20 mouse cellular contexts compared by ENCODE assay signal in genomic region chr4:94620077-94620476, GRCm38 (mm10). TPM values are rescaled to one million over a fixed set of nuclear protein-coding genes. Genes with fewer than 3 reads are reported as not detected.
"Had no signal": no experiment of that assay in that cellular context is flagged by ENCODE, and none has a peak within 500 bp of the region (broad histone marks: within the 10 kb centered on the region; RNA-seq: fewer than 3 reads in every experiment).

No protein-coding gene starts in this region.

- H3K27ac ChIP-seq: kidney, postnatal 0 days; left cerebral cortex, adult 2 months; liver, embryonic 13.5 days; macrophage; midbrain, embryonic 12.5 days; midbrain, embryonic 15.5 days; neural tube, embryonic 13.5 days; stomach, embryonic 15.5 days had no signal

- H3K9ac ChIP-seq: liver, embryonic 13.5 days; midbrain, embryonic 12.5 days; midbrain, embryonic 15.5 days; neural tube, embryonic 13.5 days; stomach, embryonic 15.5 days had no signal

- H3K36me3 ChIP-seq: liver, embryonic 13.5 days; stomach, embryonic 15.5 days had no signal

- ATAC-seq: midbrain, embryonic 15.5 days had no signal

- H3K4me1 ChIP-seq: stomach, embryonic 15.5 days had no signal

- H3K4me3 ChIP-seq: left cerebral cortex, adult 2 months; liver, embryonic 13.5 days; midbrain, embryonic 12.5 days; midbrain, embryonic 15.5 days; neural tube, embryonic 13.5 days; stomach, embryonic 15.5 days had no signal

- H3K9me3 ChIP-seq: liver, embryonic 13.5 days; midbrain, embryonic 12.5 days; midbrain, embryonic 15.5 days; neural tube, embryonic 13.5 days; stomach, embryonic 15.5 days had no signal

- H3K4me2 ChIP-seq: liver, embryonic 13.5 days; midbrain, embryonic 12.5 days; midbrain, embryonic 15.5 days; neural tube, embryonic 13.5 days; stomach, embryonic 15.5 days had no signal

- DNase-seq: kidney, postnatal 25 days; layer of hippocampus, postnatal 36 days; liver, embryonic 13.5 days; lung, adult 2 months; lung, postnatal 14 days; retina, postnatal 1 day; right cerebral cortex, postnatal 25 days; spleen, adult 18-20 months; thymus, adult 18-20 months; thymus, postnatal 36 days had no signal

- H3K27me3 ChIP-seq: liver, embryonic 13.5 days; midbrain, embryonic 12.5 days; midbrain, embryonic 15.5 days; neural tube, embryonic 13.5 days; stomach, embryonic 15.5 days had no signal

RNA-seq across cellular contexts. Expression of gene Lrrc19, which starts 29.9 kb away (rescaled TPM):
- polyA plus RNA-seq: liver, adult 2 months; lung, adult 2 months; macrophage; testis, adult 2 months; urinary bladder, adult 2 months had no signal
